Mouse (Mus musculus) ES-Bruce4 (cell line): ENCODE results near the gene Dok4.

Experiments
- CTCF ChIP-seq: IDR thresholded peaks from one replicate; pipeline ENCODE4 v1.8.1; 2011; ENCODE audit warnings: low read depth, low read length
- EP300 ChIP-seq: IDR thresholded peaks from 2 replicates; pipeline ENCODE4 v1.6.1; 2011; ENCODE audit warnings: low read depth, low read length; ENCODE audit not compliant: insufficient read depth
- POLR2A ChIP-seq: IDR thresholded peaks from one replicate; pipeline ENCODE4 v1.8.1; 2011; ENCODE audit warnings: low read length; ENCODE audit not compliant: insufficient read depth

- TF ChIP-seq EP300 (no peak), CTCF (no peak), POLR2A (no peak)
These were observed 55.6 kb downstream of the Dok4 start for GRCm38 (mm10) chr8:94820553-94820952.
